Mouse (Mus musculus) left cerebral cortex, postnatal 25 days (tissue): ENCODE data around the gene Spata13. TPM values are rescaled to one million over a fixed set of nuclear protein-coding genes. Genes with fewer than 3 reads are reported as not detected.

Source experiments
- DNase-seq, 2 experiments: peaks; one replicate each; pipeline ENCODE4 v3.0.0; 2022; ENCODE audit warnings: low spot score in 2 of 2, mixed read lengths in 1 of 2
- intact Hi-C: fragments of 180-260 bp; cut with DNase I; formaldehyde crosslinking; loops from one replicate; pipeline ENCODE4 v1.15.1; 2025
- total RNA-seq, 2 experiments: library from RNA; stranded (reverse); gene quantifications; 2 replicates each; pipeline ENCODE4 v1.2.3; 2021

Gene Spata13
- total RNA-seq, 2 experiments from 2014 or later = 17.6 to 25.2 TPM

- no peak for DNase-seq
- intact Hi-C loops = no loop called here
Measured at GRCm38 (mm10) chr14:60664641-60665040, 30.8 kb downstream of the Spata13 start.

- intact Hi-C loops = no loop called here
- DNase-seq = no peak
Measured at GRCm38 (mm10) chr14:60665263-60665662, 31.5 kb downstream of the Spata13 start.

GRCm38 (mm10) chr14:60666252-60666651 is 32.5 kb downstream of the Spata13 start:
- intact Hi-C loops = no loop called here
- DNase-seq = no peak

- intact Hi-C loops = no loop called here
- peak in 1 of 2 experiments; percentile 78 for DNase-seq
Measured at GRCm38 (mm10) chr14:60670191-60670590, 36.4 kb downstream of the Spata13 start.

- DNase-seq = no peak
- intact Hi-C loops = no loop called here
Measured at GRCm38 (mm10) chr14:60671504-60671903, 37.7 kb downstream of the Spata13 start.

- peak in 1 of 2 experiments; percentile 61 for DNase-seq
- intact Hi-C loops = no loop called here
Measured at GRCm38 (mm10) chr14:60675697-60676096, 41.9 kb downstream of the Spata13 start.

- no peak for DNase-seq
- intact Hi-C loops = no loop called here
Measured at GRCm38 (mm10) chr14:60676625-60677314, 43.0 kb downstream of the Spata13 start.

- no peak for DNase-seq
- intact Hi-C loops = no loop called here
Measured at GRCm38 (mm10) chr14:60682361-60683023, 48.7 kb downstream of the Spata13 start.

- intact Hi-C loops = no loop called here
- DNase-seq = no peak
Measured at GRCm38 (mm10) chr14:60683989-60684388, 50.2 kb downstream of the Spata13 start.

- no peak for DNase-seq
- intact Hi-C loops = loop anchor here (5.0 kb wide), 1 partner anchor 44 kb away; no protein-coding TSS in a partner anchor
Measured at GRCm38 (mm10) chr14:60686733-60687132, 52.9 kb downstream of the Spata13 start.

GRCm38 (mm10) chr14:60687241-60687640 is 53.4 kb downstream of the Spata13 start:
- no peak for DNase-seq
- intact Hi-C loops = loop anchor here (5.0 kb wide), 1 partner anchor 45 kb away; no protein-coding TSS in a partner anchor

GRCm38 (mm10) chr14:60688509-60689205 is 54.9 kb downstream of the Spata13 start:
- peak; percentile 59 to 74 for DNase-seq
- intact Hi-C loops = loop anchor here (1.0 to 5.0 kb wide), 2 partner anchors 46 to 163 kb away; no protein-coding TSS in a partner anchor

- intact Hi-C loops = loop anchor here (5.0 kb wide), 1 partner anchor 47 kb away; no protein-coding TSS in a partner anchor
- no peak for DNase-seq
Measured at GRCm38 (mm10) chr14:60689768-60690167, 56.0 kb downstream of the Spata13 start.

GRCm38 (mm10) chr14:60690631-60691030 is 56.8 kb downstream of the Spata13 start:
- intact Hi-C loops = no loop called here
- DNase-seq = no peak

- DNase-seq = peak; percentile 65 to 67
- intact Hi-C loops = no loop called here
Measured at GRCm38 (mm10) chr14:60693122-60693536, 59.3 kb downstream of the Spata13 start.

GRCm38 (mm10) chr14:60693666-60694065 is 59.9 kb downstream of the Spata13 start:
- DNase-seq = no peak
- intact Hi-C loops = loop anchor here (1.0 kb wide), 1 partner anchor 168 kb away; no protein-coding TSS in a partner anchor

GRCm38 (mm10) chr14:60694215-60694997 is 60.6 kb downstream of the Spata13 start:
- DNase-seq = peak; percentile 54 to 65
- intact Hi-C loops = loop anchor here (1.0 kb wide), 1 partner anchor 169 kb away; no protein-coding TSS in a partner anchor

- intact Hi-C loops = loop anchor here (5.0 kb wide), 2 partner anchors 390 to 445 kb away; partner anchors contain the start of genes Gm49336 and Nupl1
- DNase-seq = no peak
Measured at GRCm38 (mm10) chr14:60697351-60697750, 63.5 kb downstream of the Spata13 start.

GRCm38 (mm10) chr14:60698980-60699379 is 65.2 kb downstream of the Spata13 start:
- intact Hi-C loops = loop anchor here (5.0 kb wide), 2 partner anchors 392 to 447 kb away; partner anchors contain the start of genes Gm49336 and Nupl1
- no peak for DNase-seq
